Mouse (Mus musculus): ENCODE data around the gene Cntn5.

GRCm38 (mm10) chr9:9708671-9709070, 1195.9 kb downstream of the Cntn5 start:
- TF ChIP-seq CTCF (IDR thresholded peaks at IDR 0.05; ENCODE audit: control insufficient read depth, insufficient read depth, insufficient read length) = no peak
- no peak for TF ChIP-seq MYOG (IDR thresholded peaks at IDR 0.05; ENCODE audit: control insufficient read depth, extremely low read depth, insufficient read length)
- no peak for TF ChIP-seq FOSL1 (IDR thresholded peaks at IDR 0.05; ENCODE audit: insufficient read depth, low read length, poor library complexity, severe bottlenecking)
- TF ChIP-seq USF1 (IDR thresholded peaks at IDR 0.05; ENCODE audit: low read depth) = no peak
- no peak for TF ChIP-seq MYOD1 (IDR thresholded peaks at IDR 0.05; ENCODE audit: control insufficient read depth, insufficient read length, low read depth)

All from C2C12 (cell line).